Mouse (Mus musculus) heart, postnatal 0 days (tissue): Measurements from ENCODE around the gene Brd3. TPM values are rescaled to one million over a fixed set of nuclear protein-coding genes. Genes with fewer than 3 reads are reported as not detected.
"Not testable (repeated sequence)": the region's sequence is repeated elsewhere in the genome, so short reads cannot be mapped to it uniquely, and the experiment has no call there.

Experiments
- ATAC-seq: fragments of 200-750 bp; cut with Nextera tagmentation; 2 replicates; pipeline ENCODE4 v1.8.0; 2017; ENCODE audit warnings: low read depth, moderate number of reproducible peaks, moderate library complexity; ENCODE audit not compliant: insufficient read depth
- DNase-seq: peaks from one replicate; pipeline ENCODE4 v3.0.0-alpha.2; 2016; ENCODE audit warnings: low spot score
- H3K27ac ChIP-seq: fragments of 300-500 bp; sonication (generic); 2 replicates; pipeline ENCODE4 v1.5.1; 2014; ENCODE audit warnings: low read depth, mild to moderate bottlenecking
- H3K27me3 ChIP-seq: fragments of 300-500 bp; sonication (generic); 2 replicates; pipeline ENCODE4 v1.6.1; 2014; ENCODE audit warnings: low read length, mixed read lengths; ENCODE audit not compliant: control insufficient read depth, insufficient read depth
- H3K36me3 ChIP-seq: fragments of 300-500 bp; sonication (generic); replicated peaks from 2 replicates; pipeline ENCODE4 v1.6.1; 2014; ENCODE audit warnings: low read length, mixed read lengths; ENCODE audit not compliant: control insufficient read depth, insufficient read depth
- H3K4me1 ChIP-seq: fragments of 300-500 bp; sonication (generic); 2 replicates; pipeline ENCODE4 v1.6.1; 2014; ENCODE audit warnings: antibody characterized with exemption; ENCODE audit not compliant: control insufficient read depth, insufficient read depth
- H3K4me2 ChIP-seq: fragments of 300-500 bp; sonication (generic); 2 replicates; pipeline ENCODE4 v1.6.1; 2014; ENCODE audit warnings: low read depth, mild to moderate bottlenecking, low read length, moderate library complexity
- H3K4me3 ChIP-seq: fragments of 300-500 bp; sonication (generic); 2 replicates; pipeline ENCODE4 v1.5.1; 2014; ENCODE audit warnings: low read depth, low read length
- H3K9ac ChIP-seq: fragments of 300-500 bp; sonication (generic); replicated peaks from 2 replicates; pipeline ENCODE4 v1.6.1; 2014; ENCODE audit warnings: low read depth, low read length, mixed read lengths
- H3K9me3 ChIP-seq: fragments of 300-500 bp; sonication (generic); replicated peaks from 2 replicates; pipeline ENCODE4 v1.6.1; 2016; ENCODE audit warnings: low read length; ENCODE audit not compliant: control insufficient read depth
- CTCF ChIP-seq: IDR thresholded peaks from 2 replicates; pipeline ENCODE4 v1.5.1; 2016; ENCODE audit warnings: antibody characterized with exemption, control low read depth, low read depth
- EP300 ChIP-seq: IDR thresholded peaks from 2 replicates; pipeline ENCODE4 v1.6.1; 2016; ENCODE audit warnings: antibody characterized with exemption, low read depth
- WGBS: fragments of 180-500 bp; shearing (Covaris S2); extraction: QIAGEN DNeasy Blood & Tissue Kit; methylation state at CpG from one replicate; pipeline ENCODE4 v1.1.7; 2014; 5-methylcytosine and 5-hydroxymethylcytosine counted together
- polyA plus RNA-seq: library from polyadenylated mRNA; unstranded; fragments of >200 nt; fragmentation: Nextera tagmentation; extraction: Ambion mirVana; gene quantifications from 2 replicates; pipeline ENCODE4 v1.2.1, GENCODE M21; 2015
- total RNA-seq: library from RNA; depleted of rRNA; stranded (reverse); fragments of >200 nt; gene quantifications from 2 replicates; pipeline ENCODE4 v1.2.3, GENCODE M21; 2014; ENCODE audit warnings: low replicate concordance

The Brd3 gene
- total and polyA plus RNA-seq, 2 experiments from 2014 or later, result 13.0 to 37.1 TPM

DNA sequence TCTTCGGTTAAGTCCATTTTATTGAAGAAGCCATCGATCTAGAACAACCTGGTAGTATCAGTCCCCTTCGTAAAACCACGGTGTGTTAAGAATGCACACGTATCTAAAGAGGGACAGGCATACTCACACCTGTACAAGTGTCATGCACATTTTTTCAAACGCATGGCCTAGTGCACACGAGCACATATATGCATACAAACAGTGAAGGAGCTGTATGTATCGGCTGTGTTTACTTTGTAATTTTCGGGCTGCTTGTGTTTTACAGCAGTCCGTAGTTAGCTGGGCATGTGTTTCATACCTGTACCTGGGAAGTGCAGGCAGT lies 33.0 kb upstream of the Brd3 start:
- WGBS, result 24% methylated on average over 10 of the region's 10 CpGs
- Histone ChIP-seq H3K27me3 (no peaks in the 10 kb centered on the region), H3K27ac (peak overlapping the region; percentile 81)

DNA sequence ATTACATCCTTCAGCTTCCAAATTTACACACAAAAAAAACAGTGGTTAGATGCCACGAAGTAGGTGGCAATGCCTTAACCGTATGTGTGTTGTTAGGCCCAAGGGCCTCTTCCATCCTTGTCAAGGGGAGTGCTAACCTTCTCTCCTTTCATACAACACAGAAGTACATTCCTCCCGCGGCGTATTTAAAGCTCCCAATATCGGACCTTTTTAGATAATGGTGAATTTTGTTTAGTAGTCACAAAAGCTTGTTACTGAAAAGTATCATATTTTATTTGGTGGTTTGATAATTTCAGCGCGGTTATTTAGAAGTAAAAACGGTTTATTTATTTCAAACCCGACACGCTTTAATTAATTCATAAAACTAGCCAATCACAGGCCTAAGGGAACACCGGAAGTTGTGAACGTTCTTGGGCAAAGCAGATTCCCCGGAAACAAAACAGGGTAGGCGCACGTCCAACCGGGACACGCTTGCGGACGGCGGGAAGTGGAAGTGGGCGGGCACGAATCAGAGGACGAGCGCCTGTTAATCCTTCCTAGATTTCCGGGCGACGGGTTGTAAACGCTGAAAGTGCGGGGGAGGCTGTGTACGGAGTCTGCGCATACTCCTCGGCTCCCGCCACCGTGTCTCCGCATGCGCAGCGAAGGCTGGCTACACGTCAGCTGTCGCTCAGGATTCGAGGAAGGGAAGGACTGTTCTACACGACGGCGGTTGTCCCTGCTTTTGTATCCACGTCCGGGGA lies 32.5 kb upstream of the Brd3 start:
- peaks cover 17% of the 10 kb centered on the region for H3K36me3 ChIP-seq
- ATAC-seq (peak; percentile 98), DNase-seq (peak; percentile 100)
- peak overlapping the region; percentile 37 for H3K4me3 ChIP-seq
- no peaks in the 10 kb centered on the region for H3K9me3 ChIP-seq
- H3K4me2 ChIP-seq, result peak overlapping the region; percentile 51
- H3K27me3 ChIP-seq, result no peaks in the 10 kb centered on the region
- H3K9ac ChIP-seq, result peak overlapping the region; percentile 41; the same call in 1 of the 2 replicates
- TF ChIP-seq EP300 (peak; percentile 63; the same call in 1 of the 2 replicates), CTCF (no peak)
- peaks cover 5% of the 10 kb centered on the region for H3K4me1 ChIP-seq
- under 1% methylated on average over 46 of the region's 46 CpGs for WGBS
- H3K27ac ChIP-seq, result peak overlapping the region; percentile 81

More for the DNA sequence above, 33.0 kb upstream of the Brd3 start:
- H3K9me3 ChIP-seq, result no peaks in the 10 kb centered on the region
- H3K4me3 ChIP-seq, result peak overlapping the region; percentile 37
- peaks cover 5% of the 10 kb centered on the region for H3K4me1 ChIP-seq
- no peak for ATAC-seq
- DNase-seq, result no peak
- peak overlapping the region; percentile 51 for H3K4me2 ChIP-seq
- H3K36me3 ChIP-seq, result peaks cover 12% of the 10 kb centered on the region
- peak overlapping the region; percentile 41; the same call in 1 of the 2 replicates for H3K9ac ChIP-seq
- TF ChIP-seq CTCF (no peak), EP300 (no peak)

DNA sequence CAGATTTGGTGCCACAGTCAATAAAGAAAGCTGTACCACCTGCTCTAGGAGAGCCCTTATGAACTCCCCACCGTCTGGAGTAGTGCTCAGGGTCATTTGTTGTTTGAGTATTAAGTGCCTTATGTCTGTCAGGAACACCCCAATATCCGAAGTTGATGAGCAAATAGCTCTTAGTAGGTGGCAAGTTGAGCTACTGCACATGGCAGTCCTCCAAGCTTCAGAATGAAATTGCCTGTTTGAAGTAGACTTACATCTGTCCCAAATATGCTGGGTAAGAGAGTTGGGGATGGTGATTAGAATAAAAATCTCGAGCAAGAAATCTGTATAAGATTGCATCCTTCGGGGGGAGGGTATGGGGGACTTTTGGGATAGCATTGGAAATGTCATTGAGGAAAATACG lies 31.9 kb upstream of the Brd3 start:
- H3K27me3 ChIP-seq, result no peaks in the 10 kb centered on the region
- WGBS, result 21% methylated on average over 5 of the region's 5 CpGs
- no peak overlapping the region; the same call in 1 of the 2 replicates for H3K4me2 ChIP-seq
- ATAC-seq (no peak), DNase-seq (no peak)
- no peak for TF ChIP-seq CTCF
- no peak for TF ChIP-seq EP300
- H3K27ac ChIP-seq, result peak overlapping the region; percentile 38; the same call in 1 of the 2 replicates
- H3K4me3 ChIP-seq, result no peak overlapping the region
- peaks cover 23% of the 10 kb centered on the region for H3K36me3 ChIP-seq
- no peaks in the 10 kb centered on the region for H3K9me3 ChIP-seq
- peaks cover 5% of the 10 kb centered on the region for H3K4me1 ChIP-seq
- H3K9ac ChIP-seq, result no peak overlapping the region; the same call in 1 of the 2 replicates

DNA sequence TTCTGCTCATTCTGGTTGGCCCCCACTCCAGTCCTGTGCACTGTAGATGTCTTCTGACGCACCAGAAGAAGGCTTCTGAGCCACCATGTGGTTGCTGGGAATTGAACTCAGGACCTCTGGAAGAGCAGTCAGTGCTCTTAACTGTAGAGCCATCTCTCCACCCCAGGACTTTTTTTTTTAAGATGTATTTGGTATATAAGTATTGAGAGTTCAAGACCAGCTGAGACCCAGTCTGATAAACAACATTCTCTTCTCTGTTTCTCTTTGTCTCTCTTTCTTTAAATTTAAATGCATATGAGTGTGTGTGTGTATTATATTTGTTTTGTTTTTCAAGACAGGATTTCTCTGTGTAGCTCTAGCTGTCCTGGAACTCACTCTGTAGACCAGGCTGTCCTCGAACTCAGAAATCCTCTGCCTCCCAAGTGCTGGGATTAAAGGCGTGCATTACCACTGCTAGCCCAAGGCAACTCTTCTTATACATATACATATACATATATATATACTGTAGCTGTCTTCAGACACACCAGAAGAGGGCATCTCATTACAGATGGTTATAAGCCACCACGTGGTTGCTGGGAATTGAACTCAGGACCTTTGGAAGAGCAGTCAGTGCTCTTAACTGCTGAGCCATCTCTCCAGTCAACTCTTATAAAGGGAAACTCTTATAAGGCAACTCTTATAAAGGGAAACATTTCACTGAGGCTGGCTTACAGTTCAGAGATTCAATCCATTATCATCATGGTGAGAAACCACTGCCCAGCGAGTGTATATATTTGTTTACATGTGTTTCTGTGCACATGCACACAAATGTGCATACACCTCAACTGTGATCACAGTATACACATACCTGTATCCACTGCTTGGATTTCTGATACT lies 31.2 kb upstream of the Brd3 start:
- WGBS, result 59% methylated on average over 5 of the region's 5 CpGs
- DNase-seq, H3K9me3 ChIP-seq, H3K27me3 ChIP-seq, H3K4me3 ChIP-seq, H3K4me2 ChIP-seq, ATAC-seq, H3K4me1 ChIP-seq, H3K9ac ChIP-seq: not testable (repeated sequence)
- Histone ChIP-seq H3K36me3 (peaks cover 30% of the 10 kb centered on the region), H3K27ac (peak overlapping the region; percentile 38; the same call in 1 of the 2 replicates)

DNA sequence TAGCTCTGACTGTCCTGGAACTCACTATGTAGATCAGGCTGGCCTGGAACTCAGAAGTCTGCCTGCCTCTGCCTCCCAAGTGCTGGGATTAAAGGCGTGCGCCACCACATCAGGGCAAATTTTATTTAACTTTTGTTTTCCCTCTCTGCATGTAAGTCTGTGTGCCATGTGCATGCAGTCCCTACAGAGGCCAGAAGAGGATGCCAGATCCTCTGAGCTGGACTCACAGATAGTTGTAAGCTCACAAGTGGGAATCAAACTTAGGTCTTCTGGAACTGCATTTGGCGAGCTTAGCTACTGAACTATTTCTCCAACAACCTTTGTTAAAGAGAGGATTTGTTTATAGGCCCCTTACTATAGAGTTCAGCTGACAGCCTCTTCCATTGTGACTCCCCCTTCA lies 10.8 kb upstream of the Brd3 start:
- no peak for DNase-seq
- Histone ChIP-seq H3K27ac (no peak overlapping the region), H3K27me3 (no peaks in the 10 kb centered on the region), H3K4me2 (no peak overlapping the region), H3K9ac (no peak overlapping the region), H3K4me3 (no peak overlapping the region), H3K36me3 (peaks cover 48% of the 10 kb centered on the region), H3K4me1 (peaks cover 19% of the 10 kb centered on the region), H3K9me3 (no peaks in the 10 kb centered on the region)
- TF ChIP-seq EP300, result no peak
- peak; percentile 28; the same call in 1 of the 2 replicates for TF ChIP-seq CTCF
- no peak for ATAC-seq
- WGBS, result 94% methylated on average over 3 of the region's 3 CpGs
